Mouse (Mus musculus): Measurements from ENCODE around the gene Gfod2.

Gfod2 gene

GRCm38 (mm10) chr8:105758277-105759108 is at the start of gene Gfod2:
TSS of gene Gfod2 (minus strand) at chr8:105758664.
- in situ Hi-C loops (cut with MboI; ENCODE audit: low pct_unique_long_range_greater_than_20kb in 1 of 2, low sequenced_read_pairs in 2 of 2, unreplicated experiment in 1 of 2), result no loop called here

GRCm38 (mm10) chr8:105807766-105808165 is 49.3 kb upstream of the Gfod2 start:
- in situ Hi-C loops (cut with MboI; ENCODE audit: low pct_unique_long_range_greater_than_20kb in 1 of 2, low sequenced_read_pairs in 2 of 2, unreplicated experiment in 1 of 2), result no loop called here

- in situ Hi-C loops (cut with MboI; ENCODE audit: low pct_unique_long_range_greater_than_20kb in 1 of 2, low sequenced_read_pairs in 2 of 2, unreplicated experiment in 1 of 2), result no loop called here
These were observed 47.5 kb upstream of the Gfod2 start for GRCm38 (mm10) chr8:105805964-105806363.

- in situ Hi-C loops (cut with MboI; ENCODE audit: low pct_unique_long_range_greater_than_20kb in 1 of 2, low sequenced_read_pairs in 2 of 2, unreplicated experiment in 1 of 2), result no loop called here
These were observed 46.9 kb upstream of the Gfod2 start for GRCm38 (mm10) chr8:105805346-105805745.

- in situ Hi-C loops (cut with MboI; ENCODE audit: low pct_unique_long_range_greater_than_20kb in 1 of 2, low sequenced_read_pairs in 2 of 2, unreplicated experiment in 1 of 2), result no loop called here
These were observed 46.3 kb upstream of the Gfod2 start for GRCm38 (mm10) chr8:105804797-105805196.

GRCm38 (mm10) chr8:105801153-105801904 is 42.9 kb upstream of the Gfod2 start:
- in situ Hi-C loops (cut with MboI; ENCODE audit: low pct_unique_long_range_greater_than_20kb in 1 of 2, low sequenced_read_pairs in 2 of 2, unreplicated experiment in 1 of 2), result no loop called here

- in situ Hi-C loops (cut with MboI; ENCODE audit: low pct_unique_long_range_greater_than_20kb in 1 of 2, low sequenced_read_pairs in 2 of 2, unreplicated experiment in 1 of 2), result no loop called here
These were observed 40.8 kb upstream of the Gfod2 start for GRCm38 (mm10) chr8:105799091-105799812.

GRCm38 (mm10) chr8:105798408-105798807 is 39.9 kb upstream of the Gfod2 start:
- in situ Hi-C loops (cut with MboI; ENCODE audit: low pct_unique_long_range_greater_than_20kb in 1 of 2, low sequenced_read_pairs in 2 of 2, unreplicated experiment in 1 of 2), result no loop called here

- in situ Hi-C loops (cut with MboI; ENCODE audit: low pct_unique_long_range_greater_than_20kb in 1 of 2, low sequenced_read_pairs in 2 of 2, unreplicated experiment in 1 of 2), result no loop called here
These were observed 37.3 kb upstream of the Gfod2 start for GRCm38 (mm10) chr8:105795785-105796184.

- in situ Hi-C loops (cut with MboI; ENCODE audit: low pct_unique_long_range_greater_than_20kb in 1 of 2, low sequenced_read_pairs in 2 of 2, unreplicated experiment in 1 of 2), result no loop called here
These were observed 35.6 kb upstream of the Gfod2 start for GRCm38 (mm10) chr8:105794009-105794598.

- in situ Hi-C loops (cut with MboI; ENCODE audit: low pct_unique_long_range_greater_than_20kb in 1 of 2, low sequenced_read_pairs in 2 of 2, unreplicated experiment in 1 of 2), result no loop called here
These were observed 34.9 kb upstream of the Gfod2 start for GRCm38 (mm10) chr8:105793331-105793730.

GRCm38 (mm10) chr8:105789626-105790025 is 31.2 kb upstream of the Gfod2 start:
- in situ Hi-C loops (cut with MboI; ENCODE audit: low pct_unique_long_range_greater_than_20kb in 1 of 2, low sequenced_read_pairs in 2 of 2, unreplicated experiment in 1 of 2), result no loop called here

- in situ Hi-C loops (cut with MboI; ENCODE audit: low pct_unique_long_range_greater_than_20kb in 1 of 2, low sequenced_read_pairs in 2 of 2, unreplicated experiment in 1 of 2), result no loop called here
These were observed 30.5 kb upstream of the Gfod2 start for GRCm38 (mm10) chr8:105788927-105789326.

- in situ Hi-C loops (cut with MboI; ENCODE audit: low pct_unique_long_range_greater_than_20kb in 1 of 2, low sequenced_read_pairs in 2 of 2, unreplicated experiment in 1 of 2), result no loop called here
These were observed 29.8 kb upstream of the Gfod2 start for GRCm38 (mm10) chr8:105788241-105788640.

GRCm38 (mm10) chr8:105780298-105780697 is 21.8 kb upstream of the Gfod2 start:
- in situ Hi-C loops (cut with MboI; ENCODE audit: low pct_unique_long_range_greater_than_20kb in 1 of 2, low sequenced_read_pairs in 2 of 2, unreplicated experiment in 1 of 2), result loop anchor here in 1 of 2 experiments (5.0 kb wide), 1 partner anchor 68 kb away; no protein-coding TSS in a partner anchor

GRCm38 (mm10) chr8:105777833-105778232 is 19.4 kb upstream of the Gfod2 start:
- in situ Hi-C loops (cut with MboI; ENCODE audit: low pct_unique_long_range_greater_than_20kb in 1 of 2, low sequenced_read_pairs in 2 of 2, unreplicated experiment in 1 of 2), result no loop called here

GRCm38 (mm10) chr8:105774498-105774897 is 16.0 kb upstream of the Gfod2 start:
- in situ Hi-C loops (cut with MboI; ENCODE audit: low pct_unique_long_range_greater_than_20kb in 1 of 2, low sequenced_read_pairs in 2 of 2, unreplicated experiment in 1 of 2), result no loop called here

GRCm38 (mm10) chr8:105773441-105773861 is 15.0 kb upstream of the Gfod2 start:
- in situ Hi-C loops (cut with MboI; ENCODE audit: low pct_unique_long_range_greater_than_20kb in 1 of 2, low sequenced_read_pairs in 2 of 2, unreplicated experiment in 1 of 2), result no loop called here

Measured in mouse embryonic stem cell (cell line).